Mouse (Mus musculus) forebrain, embryonic 13.5 days (tissue): Measurements from ENCODE around the gene Lrrc8d. TPM values are rescaled to one million over a fixed set of nuclear protein-coding genes. Genes with fewer than 3 reads are reported as not detected.

Experiments
- ATAC-seq: fragments of 200-750 bp; cut with Nextera tagmentation; 2 replicates; pipeline ENCODE4 v1.8.0; 2017
- H3K27ac ChIP-seq: fragments of 300-500 bp; sonication (generic); 2 replicates; pipeline ENCODE4 v1.5.1; 2015; ENCODE audit warnings: inconsistent platforms, mild to moderate bottlenecking, moderate library complexity
- H3K27me3 ChIP-seq: fragments of 300-500 bp; sonication (generic); 2 replicates; pipeline ENCODE4 v1.6.1; 2015; ENCODE audit warnings: mild to moderate bottlenecking, inconsistent platforms
- H3K36me3 ChIP-seq: fragments of 300-500 bp; sonication (generic); 2 replicates; pipeline ENCODE4 v1.6.1; 2015; ENCODE audit warnings: mild to moderate bottlenecking, inconsistent platforms; ENCODE audit not compliant: poor library complexity, severe bottlenecking
- H3K4me1 ChIP-seq: fragments of 300-500 bp; sonication (generic); 2 replicates; pipeline ENCODE4 v1.6.1; 2015; ENCODE audit warnings: inconsistent platforms
- H3K4me2 ChIP-seq: fragments of 300-500 bp; sonication (generic); 2 replicates; pipeline ENCODE4 v1.6.1; 2015; ENCODE audit warnings: inconsistent platforms, mild to moderate bottlenecking, moderate library complexity
- H3K4me3 ChIP-seq: fragments of 300-500 bp; sonication (generic); 2 replicates; pipeline ENCODE4 v1.5.1; 2015; ENCODE audit warnings: mild to moderate bottlenecking, inconsistent platforms
- H3K9ac ChIP-seq: fragments of 300-500 bp; sonication (generic); 2 replicates; pipeline ENCODE4 v1.6.1; 2015; ENCODE audit warnings: mild to moderate bottlenecking, inconsistent platforms
- H3K9me3 ChIP-seq: fragments of 300-500 bp; sonication (generic); replicated peaks from 2 replicates; pipeline ENCODE4 v1.6.1; 2016; ENCODE audit warnings: inconsistent platforms
- WGBS: fragments of 180-500 bp; shearing (Covaris S2); methylation state at CpG from one replicate; pipeline ENCODE4 v1.1.7; 2015; 5-methylcytosine and 5-hydroxymethylcytosine counted together
- polyA plus RNA-seq: library from polyadenylated mRNA; unstranded; fragments of >200 nt; fragmentation: Nextera tagmentation; extraction: Ambion mirVana; gene quantifications from 2 replicates; pipeline ENCODE4 v1.2.1, GENCODE M21; 2015

Gene Lrrc8d
- polyA plus RNA-seq, 1 experiment from 2014 or later: 27.2 TPM

DNA sequence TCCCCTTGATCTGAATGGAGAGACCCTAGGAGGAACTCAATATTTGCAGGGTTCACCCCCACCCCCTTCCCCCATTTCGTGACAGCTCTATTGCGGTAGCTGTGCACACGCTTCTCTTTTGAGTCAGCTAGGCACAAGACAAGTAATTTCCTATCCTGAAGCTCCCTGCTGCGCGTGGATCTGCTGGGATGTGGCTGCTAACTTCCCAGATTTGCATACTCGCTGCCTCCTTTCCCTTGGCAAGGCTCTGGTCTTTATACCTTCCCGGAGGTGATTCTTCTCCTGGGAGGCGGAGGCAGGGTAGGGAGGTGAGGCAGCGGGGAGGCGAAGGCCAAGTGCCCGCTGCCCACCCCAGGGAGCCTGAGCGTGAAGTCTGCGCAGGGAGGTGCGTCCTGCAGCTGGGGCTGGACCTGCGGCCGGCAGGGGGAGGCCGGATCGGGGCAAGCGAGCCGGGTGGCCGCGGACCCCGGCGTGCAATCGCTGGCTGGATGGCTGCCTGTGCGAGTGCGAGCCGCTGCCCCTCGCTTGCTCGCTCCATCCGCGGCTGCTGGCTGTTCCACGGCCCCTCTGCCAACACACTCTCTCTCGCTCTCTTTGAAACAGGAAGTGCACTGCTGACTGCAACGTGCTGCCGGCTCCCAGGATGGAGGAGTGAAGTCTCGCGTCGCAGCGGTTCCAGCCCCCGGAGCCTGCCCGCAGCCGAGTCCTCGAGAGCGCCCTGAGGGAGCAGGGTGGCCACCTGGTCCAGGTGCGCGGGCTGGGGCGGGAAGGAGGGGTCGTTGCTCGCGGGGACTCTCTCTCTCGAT is 32.1 kb downstream of the Lrrc8d start:
- peak overlapping the region; percentile 65 for H3K9ac ChIP-seq
- H3K4me3 ChIP-seq: peak overlapping the region; percentile 40
- H3K4me2 ChIP-seq: peak overlapping the region; percentile 76
- H3K27ac ChIP-seq: peak overlapping the region; percentile 48; the same call in 1 of the 2 replicates
- peak; percentile 78 for ATAC-seq
- no peaks in the 10 kb centered on the region for H3K27me3 ChIP-seq
- H3K9me3 ChIP-seq: no peaks in the 10 kb centered on the region
- 5% methylated on average over 47 of the region's 52 CpGs for WGBS
- peaks cover 25% of the 10 kb centered on the region for H3K4me1 ChIP-seq
- peaks cover 10% of the 10 kb centered on the region for H3K36me3 ChIP-seq

DNA sequence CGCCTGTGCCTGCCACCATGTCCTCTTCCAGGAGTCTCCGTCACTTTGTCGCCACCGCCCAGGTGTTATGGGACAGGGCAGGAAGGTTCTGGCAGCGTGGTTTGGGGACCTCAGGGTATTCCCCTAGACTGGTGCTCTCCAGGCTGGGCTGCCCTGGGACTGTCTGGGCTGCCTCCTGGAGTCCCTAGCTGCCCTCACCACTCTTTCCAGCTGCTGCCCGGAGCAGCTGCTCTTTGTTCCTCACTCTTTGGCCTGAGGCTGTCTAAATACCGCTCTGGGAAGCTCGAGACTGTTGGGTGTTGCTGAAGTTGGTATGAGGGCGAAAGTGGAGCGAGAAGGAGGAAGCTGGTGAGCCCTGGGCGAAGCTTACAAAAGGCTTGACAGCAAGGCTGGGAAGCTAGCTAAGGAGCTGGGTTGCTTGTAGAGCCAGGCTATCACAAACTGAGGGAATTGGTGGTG is 32.7 kb downstream of the Lrrc8d start:
- Histone ChIP-seq H3K9me3 (no peaks in the 10 kb centered on the region), H3K9ac (peak overlapping the region; percentile 65), H3K4me3 (peak overlapping the region; percentile 40), H3K27me3 (no peaks in the 10 kb centered on the region), H3K4me2 (peak overlapping the region; percentile 76), H3K36me3 (peaks cover 10% of the 10 kb centered on the region), H3K27ac (peak overlapping the region; percentile 48; the same call in 1 of the 2 replicates), H3K4me1 (peaks cover 25% of the 10 kb centered on the region)
- ATAC-seq: peak; percentile 50
- 57% methylated on average over 11 of the region's 11 CpGs for WGBS

DNA sequence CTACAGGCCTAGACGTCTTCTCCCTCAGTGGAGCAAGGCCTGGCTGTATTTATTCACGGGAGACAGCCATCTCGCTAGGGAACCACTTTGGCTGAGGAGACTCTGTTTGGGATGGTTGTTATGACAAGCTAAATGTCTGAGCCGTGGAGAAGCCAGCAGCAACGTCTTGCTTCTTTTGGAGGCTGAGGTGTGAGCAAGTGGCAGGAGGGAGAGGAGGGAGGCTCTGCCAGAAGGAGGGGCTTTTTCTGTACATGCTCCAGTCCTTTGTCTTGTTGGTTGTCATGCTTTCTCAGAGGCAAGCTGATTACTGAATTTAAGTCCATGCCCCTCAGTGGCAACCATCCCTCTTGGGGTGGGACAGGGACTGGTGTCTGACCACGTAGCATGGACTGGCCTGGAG is 33.5 kb downstream of the Lrrc8d start:
- ATAC-seq: peak; percentile 13; the same call in 1 of the 2 replicates

DNA sequence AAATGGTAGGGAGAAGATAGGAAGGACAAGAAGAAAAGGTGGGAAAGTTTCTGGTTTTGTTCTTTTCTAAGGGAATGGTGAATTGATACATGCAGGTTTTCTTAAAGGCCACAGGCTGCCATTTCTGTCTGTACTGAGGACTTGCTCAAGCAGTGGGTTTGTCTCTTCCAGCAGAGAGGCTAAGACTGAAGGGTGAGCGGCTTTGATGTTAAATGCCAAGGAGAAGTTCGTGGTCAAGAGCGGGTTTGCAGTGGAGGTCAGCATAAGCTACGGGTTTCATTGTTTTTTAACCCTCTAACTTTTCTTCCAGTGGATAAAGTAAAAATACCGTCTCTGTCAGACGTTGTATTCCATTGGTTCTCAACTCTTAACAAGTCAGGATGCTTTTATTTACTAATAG is 36.6 kb downstream of the Lrrc8d start:
- no peaks in the 10 kb centered on the region for H3K9me3 ChIP-seq
- H3K4me1 ChIP-seq: peaks cover 36% of the 10 kb centered on the region
- ATAC-seq: no peak
- peaks cover 10% of the 10 kb centered on the region; the same call in 1 of the 2 replicates for H3K36me3 ChIP-seq
- WGBS: 92% methylated on average over 6 of the region's 6 CpGs
- H3K4me3 ChIP-seq: no peak overlapping the region
- H3K4me2 ChIP-seq: no peak overlapping the region
- no peaks in the 10 kb centered on the region for H3K27me3 ChIP-seq
- H3K27ac ChIP-seq: no peak overlapping the region
- no peak overlapping the region for H3K9ac ChIP-seq

More for the DNA sequence above, 33.5 kb downstream of the Lrrc8d start:
- no peaks in the 10 kb centered on the region for H3K9me3 ChIP-seq
- peaks cover 10% of the 10 kb centered on the region for H3K36me3 ChIP-seq
- 0 out of 2 replicates have a peak overlapping the region, but pooled peaks have one; percentile 19 for H3K27ac ChIP-seq
- peaks cover 25% of the 10 kb centered on the region for H3K4me1 ChIP-seq
- H3K9ac ChIP-seq: no peak overlapping the region
- H3K27me3 ChIP-seq: no peaks in the 10 kb centered on the region
- no peak overlapping the region for H3K4me3 ChIP-seq
- H3K4me2 ChIP-seq: no peak overlapping the region
- WGBS: 67% methylated on average over 6 of the region's 6 CpGs

DNA sequence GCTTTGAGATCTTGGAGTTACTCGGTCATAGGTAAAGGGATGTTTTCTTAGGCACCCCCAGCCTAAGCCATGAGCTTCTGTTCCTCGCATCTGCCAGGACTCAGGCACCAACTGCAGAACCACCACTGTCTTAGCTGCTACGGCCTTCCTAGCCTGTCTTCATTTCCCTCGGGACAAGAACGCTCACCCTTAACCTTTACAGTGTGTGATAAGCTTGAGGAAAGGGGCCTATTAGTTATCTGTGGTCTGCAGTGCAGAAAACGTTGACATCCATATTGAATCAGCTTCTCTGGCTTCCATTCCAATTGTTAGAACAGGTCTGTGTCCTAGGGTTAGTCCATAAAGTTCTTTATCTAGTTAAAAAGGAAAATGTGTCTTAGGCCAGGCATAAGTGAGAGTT is 37.4 kb downstream of the Lrrc8d start:
- 79% methylated on average over 6 of the region's 6 CpGs for WGBS
- no peak for ATAC-seq
- no peaks in the 10 kb centered on the region for H3K27me3 ChIP-seq

DNA sequence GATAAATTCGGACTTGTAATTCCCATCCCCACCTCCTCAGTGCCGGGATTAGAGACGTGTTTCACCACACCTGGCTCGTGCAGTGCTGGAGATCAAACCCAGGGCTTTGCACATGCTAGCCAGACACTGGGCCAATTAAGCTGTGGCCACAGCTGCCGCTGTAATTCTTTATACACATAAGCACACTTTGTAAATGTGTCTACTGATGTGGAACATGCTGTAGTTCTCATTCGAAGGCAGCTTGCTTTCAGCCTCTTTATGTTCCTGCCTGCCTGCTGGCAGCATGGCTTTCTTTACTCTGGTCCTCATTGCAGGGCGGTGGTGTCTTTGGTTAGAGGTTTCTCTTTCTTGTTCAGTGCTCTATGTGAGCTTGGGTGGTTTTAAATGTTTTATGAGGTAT is 40.7 kb downstream of the Lrrc8d start:
- peak; percentile 90 for ATAC-seq
- Histone ChIP-seq H3K27ac (peak overlapping the region; percentile 70), H3K9me3 (no peaks in the 10 kb centered on the region), H3K36me3 (peaks cover 3% of the 10 kb centered on the region; the same call in 1 of the 2 replicates), H3K4me1 (peaks cover 30% of the 10 kb centered on the region), H3K27me3 (no peaks in the 10 kb centered on the region), H3K9ac (no peak overlapping the region), H3K4me3 (no peak overlapping the region), H3K4me2 (0 out of 2 replicates have a peak overlapping the region, but pooled peaks have one; percentile 6)
- WGBS: 8% methylated on average over 7 of the region's 7 CpGs

More for the DNA sequence above, 37.4 kb downstream of the Lrrc8d start:
- Histone ChIP-seq H3K27ac (no peak overlapping the region), H3K4me2 (no peak overlapping the region), H3K4me3 (no peak overlapping the region), H3K9ac (no peak overlapping the region), H3K9me3 (no peaks in the 10 kb centered on the region), H3K36me3 (peaks cover 10% of the 10 kb centered on the region; the same call in 1 of the 2 replicates), H3K4me1 (peaks cover 35% of the 10 kb centered on the region)

DNA sequence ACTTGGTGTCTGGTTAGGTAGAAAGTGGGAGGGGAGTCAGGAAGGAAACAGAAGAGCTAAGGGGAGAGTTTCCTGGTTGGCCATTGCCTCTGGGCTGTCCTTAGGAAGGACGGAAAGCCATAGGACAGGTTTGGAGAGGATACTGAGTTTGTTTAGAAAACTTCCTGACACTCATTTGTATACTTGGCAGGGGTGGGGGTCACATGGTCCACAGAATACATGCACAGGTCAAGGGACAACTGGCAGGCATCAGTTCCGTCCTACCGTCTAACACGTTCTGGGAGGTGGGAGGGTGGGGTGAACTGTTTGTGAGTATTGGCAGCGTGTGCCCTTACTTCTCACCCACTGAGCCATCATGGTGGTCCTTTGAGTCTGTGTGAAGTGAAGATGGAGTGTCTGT is 42.9 kb downstream of the Lrrc8d start:
- Histone ChIP-seq H3K27me3 (no peaks in the 10 kb centered on the region), H3K36me3 (peaks cover 3% of the 10 kb centered on the region; the same call in 1 of the 2 replicates), H3K4me2 (no peak overlapping the region), H3K9me3 (no peaks in the 10 kb centered on the region), H3K9ac (no peak overlapping the region), H3K27ac (no peak overlapping the region), H3K4me1 (peaks cover 37% of the 10 kb centered on the region), H3K4me3 (no peak overlapping the region)
- 83% methylated on average over 5 of the region's 5 CpGs for WGBS
- no peak for ATAC-seq

DNA sequence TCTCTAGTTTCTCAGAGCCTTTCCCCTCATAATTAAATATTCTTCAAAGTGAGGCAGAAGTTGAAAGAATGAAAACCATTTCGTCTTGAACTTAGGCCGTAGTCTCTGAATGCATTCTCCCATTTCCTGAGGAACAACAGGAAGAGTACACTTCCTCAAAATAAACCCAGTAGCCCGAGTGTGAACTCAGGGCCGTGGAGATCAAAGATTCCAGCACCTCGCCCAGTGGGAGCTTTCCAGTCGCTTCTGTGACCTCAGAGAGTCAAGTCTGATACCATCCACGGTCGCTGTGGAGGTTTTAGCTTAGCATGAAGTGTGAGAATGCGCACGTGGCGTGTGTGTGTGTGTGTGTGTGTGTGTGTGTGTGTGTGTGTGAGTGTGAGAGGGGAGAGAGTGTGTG is 45.6 kb downstream of the Lrrc8d start:
- no peak overlapping the region for H3K4me2 ChIP-seq
- ATAC-seq: no peak
- H3K27ac ChIP-seq: no peak overlapping the region
- H3K4me3 ChIP-seq: no peak overlapping the region
- H3K9me3 ChIP-seq: no peaks in the 10 kb centered on the region
- peaks cover 4% of the 10 kb centered on the region for H3K36me3 ChIP-seq
- no peaks in the 10 kb centered on the region for H3K27me3 ChIP-seq
- no peak overlapping the region for H3K9ac ChIP-seq
- 82% methylated on average over 11 of the region's 11 CpGs for WGBS
- H3K4me1 ChIP-seq: peaks cover 34% of the 10 kb centered on the region

DNA sequence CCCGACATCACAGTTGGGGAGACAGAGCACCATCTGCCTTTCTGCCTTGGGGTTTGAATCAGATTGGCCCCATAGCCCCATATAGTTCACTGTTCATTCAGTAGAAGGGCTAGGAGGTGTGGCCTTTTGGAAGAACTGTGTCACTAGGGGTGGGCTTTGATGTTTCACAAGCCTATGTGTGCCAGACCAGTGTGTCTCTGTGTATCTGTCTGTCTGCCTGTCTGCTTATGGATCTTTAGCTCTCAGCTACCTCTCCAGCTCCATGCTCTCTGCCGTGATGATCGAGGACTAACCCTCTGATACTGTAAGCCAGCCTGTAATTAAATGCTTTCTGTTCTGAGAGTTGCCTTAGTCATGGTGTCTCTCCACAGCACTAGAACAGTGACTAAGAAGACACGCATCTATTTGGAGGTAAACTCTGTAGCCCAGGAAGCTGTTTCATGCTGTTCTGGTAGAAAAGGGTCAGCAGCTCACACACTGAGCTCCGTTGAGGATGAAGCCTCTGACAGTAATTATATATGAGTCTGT is 46.2 kb downstream of the Lrrc8d start:
- H3K4me2 ChIP-seq: no peak overlapping the region
- ATAC-seq: no peak
- H3K4me1 ChIP-seq: peaks cover 32% of the 10 kb centered on the region
- peaks cover 4% of the 10 kb centered on the region for H3K36me3 ChIP-seq
- no peak overlapping the region for H3K4me3 ChIP-seq
- H3K27ac ChIP-seq: no peak overlapping the region
- 86% methylated on average over 5 of the region's 5 CpGs for WGBS
- H3K9me3 ChIP-seq: no peaks in the 10 kb centered on the region
- H3K27me3 ChIP-seq: no peaks in the 10 kb centered on the region
- H3K9ac ChIP-seq: no peak overlapping the region

DNA sequence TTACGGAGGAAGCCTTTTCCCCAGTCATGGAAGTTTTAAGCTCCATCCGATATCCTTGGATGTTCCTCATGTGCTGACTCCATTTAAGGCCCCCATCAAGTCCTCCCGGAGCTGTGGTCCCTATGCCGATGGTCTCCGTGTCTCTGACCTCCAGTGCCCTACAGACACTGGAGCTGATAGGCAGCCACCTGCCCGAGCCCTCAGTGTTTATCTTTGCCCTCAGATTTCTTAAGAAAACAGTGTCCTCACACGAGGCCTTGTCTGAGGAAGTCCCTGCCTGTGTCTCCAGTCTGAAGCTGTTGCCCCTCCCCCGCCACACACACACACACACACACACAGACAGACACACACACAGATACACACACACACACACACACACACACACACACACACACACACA is 55.0 kb downstream of the Lrrc8d start:
- ATAC-seq: no peak
- 80% methylated on average over 8 of the region's 8 CpGs for WGBS
- H3K9me3 ChIP-seq: no peaks in the 10 kb centered on the region
- no peak overlapping the region for H3K4me3 ChIP-seq
- no peaks in the 10 kb centered on the region; the same call in 1 of the 2 replicates for H3K36me3 ChIP-seq
- H3K27ac ChIP-seq: no peak overlapping the region
- no peak overlapping the region for H3K4me2 ChIP-seq
- H3K9ac ChIP-seq: no peak overlapping the region
- H3K4me1 ChIP-seq: peaks cover 22% of the 10 kb centered on the region
- no peaks in the 10 kb centered on the region for H3K27me3 ChIP-seq

DNA sequence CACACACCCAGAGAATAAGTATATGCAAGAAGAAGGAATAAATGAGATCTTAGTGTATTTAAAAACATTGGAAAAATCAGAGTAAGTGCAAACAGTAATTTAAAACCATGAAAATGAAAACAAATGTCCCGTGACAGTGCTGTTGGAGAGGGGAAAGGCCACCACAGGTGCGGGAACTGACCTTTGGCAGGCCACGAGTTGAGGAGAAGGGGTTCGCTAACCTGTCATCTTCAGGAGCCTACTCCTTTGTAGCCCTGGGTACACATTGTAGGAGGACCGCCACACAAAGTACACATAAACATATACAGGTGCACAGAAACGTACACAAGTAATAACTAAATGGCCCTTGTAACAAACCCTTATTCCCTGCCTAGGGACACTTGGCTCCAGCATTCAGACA is 55.7 kb downstream of the Lrrc8d start:
- H3K36me3 ChIP-seq: no peaks in the 10 kb centered on the region; the same call in 1 of the 2 replicates
- no peak overlapping the region for H3K9ac ChIP-seq
- no peak for ATAC-seq
- peaks cover 18% of the 10 kb centered on the region for H3K4me1 ChIP-seq
- H3K4me2 ChIP-seq: no peak overlapping the region
- no peak overlapping the region for H3K27ac ChIP-seq
- WGBS: 94% methylated on average over 6 of the region's 6 CpGs
- H3K27me3 ChIP-seq: no peaks in the 10 kb centered on the region
- H3K4me3 ChIP-seq: no peak overlapping the region
- H3K9me3 ChIP-seq: no peaks in the 10 kb centered on the region

DNA sequence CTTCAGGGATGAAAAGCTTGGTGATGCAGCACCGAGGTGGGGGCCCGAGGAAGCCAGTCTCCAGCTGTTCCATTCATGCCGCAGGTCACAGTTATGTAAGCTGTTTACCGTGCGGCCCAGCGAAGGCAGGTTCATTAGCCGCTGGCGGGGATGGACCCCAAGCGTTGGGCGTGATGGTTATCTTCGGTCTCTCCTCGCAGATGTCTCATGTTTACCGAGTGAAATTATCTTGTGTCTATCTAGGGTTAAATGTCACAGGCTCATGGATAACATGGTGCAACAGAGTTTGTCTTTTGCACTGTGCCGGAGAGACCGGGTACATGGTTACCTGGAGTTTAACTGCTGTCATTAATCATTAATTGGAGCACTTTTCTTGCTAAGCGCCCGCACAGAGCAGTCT is 58.2 kb downstream of the Lrrc8d start:
- Histone ChIP-seq H3K4me1 (peaks cover 30% of the 10 kb centered on the region), H3K27me3 (no peaks in the 10 kb centered on the region), H3K4me3 (no peak overlapping the region), H3K36me3 (no peaks in the 10 kb centered on the region; the same call in 1 of the 2 replicates), H3K27ac (no peak overlapping the region), H3K9ac (no peak overlapping the region), H3K9me3 (no peaks in the 10 kb centered on the region), H3K4me2 (no peak overlapping the region)
- ATAC-seq: no peak
- WGBS: 91% methylated on average over 17 of the region's 17 CpGs
